Mouse (Mus musculus): Measurements from ENCODE around the gene Gm45234. TPM values are rescaled to one million over a fixed set of nuclear protein-coding genes. Genes with fewer than 3 reads are reported as not detected.

Gm45234 gene
- total RNA-seq, 2 experiments from 2014 or later, result not detected

Small RNA genes within 50 kb of the gene (microRNA-seq; reads per million reads assigned to microRNA genes)
- 3.5 to 6.6 reads per million in 2 experiments for gene Mir141
- 40.5 to 77.8 reads per million in 2 experiments for gene Mir200c

Other genes with a start within 250 kb of the Gm45234 start
- gene C1ra, start 243.6 kb downstream of the Gm45234 start, total RNA-seq (2021), result 1 to 10 TPM; 1.2 TPM
- gene C1s1, start 213.7 kb downstream of the Gm45234 start, total RNA-seq (2021), result 1 to 10 TPM in 1 of 2 experiments, under 1 TPM in 1; 0.84 to 1.6 TPM
- gene C1rb, start 185.7 kb downstream of the Gm45234 start, total RNA-seq (2021), result under 1 TPM in 1 of 2 experiments, not detected in 1; 0.20 TPM
- gene C1s2, start 119.9 kb downstream of the Gm45234 start, total RNA-seq (2021), result under 1 TPM; 0.40 to 0.41 TPM
- gene Lpcat3, start 93.0 kb downstream of the Gm45234 start, total RNA-seq (2021), result 10 to 100 TPM; 25.2 to 29.2 TPM
- 10 to 100 TPM; 52.6 to 58.2 TPM for gene Emg1, start 43.8 kb downstream of the Gm45234 start, total RNA-seq (2021)
- gene Phb2, start 43.7 kb downstream of the Gm45234 start, total RNA-seq (2021), result 100 to 1,000 TPM; 115 to 123 TPM
- gene Ptpn6, start 17.3 kb downstream of the Gm45234 start, total RNA-seq (2021), result 1 to 10 TPM; 4.1 to 4.6 TPM
- 100 to 1,000 TPM; 358 to 368 TPM for gene Grcc10, start 14.6 kb downstream of the Gm45234 start, total RNA-seq (2021)
- 100 to 1,000 TPM; 161 to 181 TPM for gene Atn1, start 503 bp upstream of the Gm45234 start, total RNA-seq (2021)
- gene Eno2, start 13.7 kb upstream of the Gm45234 start, total RNA-seq (2021), result 1,000 to 10,000 TPM; 1,059 TPM
- gene Lrrc23, start 23.7 kb upstream of the Gm45234 start, total RNA-seq (2021), result 1 to 10 TPM; 2.7 to 4.7 TPM
- gene Spsb2, start 52.6 kb upstream of the Gm45234 start, total RNA-seq (2021), result 1 to 10 TPM; 4.5 to 5.1 TPM
- gene Tpi1, start 58.3 kb upstream of the Gm45234 start, total RNA-seq (2021), result 100 to 1,000 TPM; 796 to 825 TPM
- 100 to 1,000 TPM; 182 to 185 TPM for gene Usp5, start 73.5 kb upstream of the Gm45234 start, total RNA-seq (2021)
- under 1 TPM; 0.52 to 0.53 TPM for gene Cdca3, start 73.5 kb upstream of the Gm45234 start, total RNA-seq (2021)
- gene Gnb3, start 84.3 kb upstream of the Gm45234 start, total RNA-seq (2021), result not detected
- gene P3h3, start 101.7 kb upstream of the Gm45234 start, total RNA-seq (2021), result 10 to 100 TPM; 29.5 to 30.9 TPM
- gene Gpr162, start 108.0 kb upstream of the Gm45234 start, total RNA-seq (2021), result 100 to 1,000 TPM; 183 to 187 TPM
- gene Cd4, start 132.2 kb upstream of the Gm45234 start, total RNA-seq (2021), result under 1 TPM in 1 of 2 experiments, not detected in 1; 0.25 TPM
- 1 to 10 TPM; 2.6 to 3.6 TPM for gene Lag3, start 155.7 kb upstream of the Gm45234 start, total RNA-seq (2021)
- 1,000 to 10,000 TPM; 1,033 to 1,052 TPM for gene Ptms, start 164.1 kb upstream of the Gm45234 start, total RNA-seq (2021)
- gene Mlf2, start 175.4 kb upstream of the Gm45234 start, total RNA-seq (2021), result 100 to 1,000 TPM; 631 to 670 TPM
- 100 to 1,000 TPM; 154 to 161 TPM for gene Cops7a, start 209.5 kb upstream of the Gm45234 start, total RNA-seq (2021)
- 100 to 1,000 TPM; 168 to 191 TPM for gene Pianp, start 240.7 kb upstream of the Gm45234 start, total RNA-seq (2021)